Mouse (Mus musculus) hindbrain, embryonic 13.5 days (tissue): Measurements from ENCODE around the gene Fndc1. TPM values are rescaled to one million over a fixed set of nuclear protein-coding genes. Genes with fewer than 3 reads are reported as not detected.

ENCODE experiments used
- ATAC-seq: fragments of 200-750 bp; cut with Nextera tagmentation; 2 replicates; pipeline ENCODE4 v1.8.0; 2017; ENCODE audit warnings: moderate TSS enrichment; ENCODE audit not compliant: low FRiP score
- H3K27ac ChIP-seq: fragments of 300-500 bp; sonication (generic); 2 replicates; pipeline ENCODE4 v1.5.1; 2015; ENCODE audit warnings: inconsistent platforms, mild to moderate bottlenecking, moderate library complexity
- H3K27me3 ChIP-seq: fragments of 300-500 bp; sonication (generic); 2 replicates; pipeline ENCODE4 v1.6.1; 2015; ENCODE audit warnings: mild to moderate bottlenecking, inconsistent platforms
- H3K36me3 ChIP-seq: fragments of 300-500 bp; sonication (generic); 2 replicates; pipeline ENCODE4 v1.6.1; 2015; ENCODE audit warnings: mild to moderate bottlenecking, inconsistent platforms
- H3K4me1 ChIP-seq: fragments of 300-500 bp; sonication (generic); replicated peaks from 2 replicates; pipeline ENCODE4 v1.6.1; 2015; ENCODE audit warnings: inconsistent platforms
- H3K4me2 ChIP-seq: fragments of 300-500 bp; sonication (generic); 2 replicates; pipeline ENCODE4 v1.6.1; 2015; ENCODE audit warnings: inconsistent platforms, mild to moderate bottlenecking, moderate library complexity
- H3K4me3 ChIP-seq: fragments of 300-500 bp; sonication (generic); 2 replicates; pipeline ENCODE4 v1.5.1; 2015; ENCODE audit warnings: mild to moderate bottlenecking, inconsistent platforms
- H3K9ac ChIP-seq: fragments of 300-500 bp; sonication (generic); 2 replicates; pipeline ENCODE4 v1.6.1; 2015; ENCODE audit warnings: mild to moderate bottlenecking, inconsistent platforms
- H3K9me3 ChIP-seq: fragments of 300-500 bp; sonication (generic); 2 replicates; pipeline ENCODE4 v1.6.1; 2016; ENCODE audit warnings: inconsistent platforms
- WGBS: fragments of 180-500 bp; shearing (Covaris S2); methylation state at CpG from one replicate; pipeline ENCODE4 v1.1.7; 2015; 5-methylcytosine and 5-hydroxymethylcytosine counted together
- microRNA-seq: library from miRNA; unstranded; fragments of <30 nt; microRNA quantifications from one replicate; pipeline ENCODE4, GENCODE M21; 2016
- polyA plus RNA-seq: library from polyadenylated mRNA; unstranded; fragments of >200 nt; fragmentation: Nextera tagmentation; extraction: Ambion mirVana; gene quantifications from 2 replicates; pipeline ENCODE4 v1.2.1, GENCODE M21; 2015

The Fndc1 gene
- polyA plus RNA-seq, 1 experiment from 2014 or later: 4.7 TPM

DNA sequence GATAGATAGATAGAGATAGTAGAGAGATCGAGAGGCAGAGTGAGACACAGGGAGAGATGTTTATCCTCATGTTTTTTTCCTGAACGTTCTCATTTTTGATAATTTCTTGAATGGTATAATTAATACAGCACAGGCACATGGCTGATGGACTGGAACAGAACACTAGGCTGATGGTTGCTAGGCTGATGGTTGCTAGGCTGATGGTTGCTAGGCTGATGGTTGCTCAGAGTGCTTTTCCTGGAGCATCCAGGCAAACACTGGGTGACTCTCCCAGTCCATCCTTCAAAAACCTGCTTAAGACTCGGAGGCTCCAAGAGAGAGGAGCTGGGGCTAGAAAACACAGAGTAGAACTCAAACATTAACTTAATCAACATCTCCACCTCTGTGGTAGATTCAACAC lies 80.3 kb downstream of the Fndc1 start:
- no peak for ATAC-seq
- Histone ChIP-seq H3K36me3 (no peaks in the 10 kb centered on the region), H3K4me1 (0 out of 2 replicates have a peak, but pooled peaks cover 4% of the 10 kb centered on the region), H3K4me3 (no peak overlapping the region), H3K27ac (no peak overlapping the region), H3K9ac (no peak overlapping the region), H3K9me3 (no peaks in the 10 kb centered on the region), H3K27me3 (no peaks in the 10 kb centered on the region), H3K4me2 (no peak overlapping the region)
- 74% methylated on average over 3 of the region's 3 CpGs for WGBS

DNA sequence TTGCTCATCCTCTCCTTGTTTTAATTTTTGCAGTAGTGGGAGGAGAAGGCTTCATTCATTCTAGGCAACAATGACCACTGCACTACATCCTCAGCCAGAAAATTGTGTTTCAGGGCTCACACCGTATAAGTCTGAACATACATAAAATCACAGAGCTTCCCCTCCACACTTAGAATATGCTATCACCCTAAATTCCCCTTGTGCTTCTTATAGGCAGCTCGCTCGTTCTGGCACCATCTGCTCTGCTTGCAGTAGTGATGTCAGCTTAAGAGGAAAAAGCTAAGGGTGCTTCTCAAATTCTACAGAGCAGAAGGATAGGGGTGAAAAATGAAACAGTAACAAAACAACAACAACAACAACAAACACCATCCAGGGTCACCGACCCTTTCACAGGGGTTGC lies 82.1 kb downstream of the Fndc1 start:
- ATAC-seq: no peak
- H3K27ac ChIP-seq: no peak overlapping the region
- no peaks in the 10 kb centered on the region for H3K27me3 ChIP-seq
- H3K4me3 ChIP-seq: no peak overlapping the region
- no peak overlapping the region for H3K9ac ChIP-seq
- no peaks in the 10 kb centered on the region for H3K9me3 ChIP-seq
- H3K4me1 ChIP-seq: 0 out of 2 replicates have a peak, but pooled peaks cover 4% of the 10 kb centered on the region
- H3K4me2 ChIP-seq: no peak overlapping the region
- WGBS: 88% methylated on average over 4 of the region's 4 CpGs
- no peaks in the 10 kb centered on the region for H3K36me3 ChIP-seq

GRCm38 (mm10) chr17:7740988-7741387 lies 86.1 kb downstream of the Fndc1 start:
- Histone ChIP-seq H3K9me3 (no peaks in the 10 kb centered on the region), H3K9ac (no peak overlapping the region), H3K4me2 (no peak overlapping the region), H3K27me3 (no peaks in the 10 kb centered on the region), H3K27ac (no peak overlapping the region), H3K36me3 (no peaks in the 10 kb centered on the region), H3K4me1 (no peaks in the 10 kb centered on the region), H3K4me3 (no peak overlapping the region)
- WGBS: 29% methylated on average over 2 of the region's 2 CpGs
- no peak for ATAC-seq

DNA sequence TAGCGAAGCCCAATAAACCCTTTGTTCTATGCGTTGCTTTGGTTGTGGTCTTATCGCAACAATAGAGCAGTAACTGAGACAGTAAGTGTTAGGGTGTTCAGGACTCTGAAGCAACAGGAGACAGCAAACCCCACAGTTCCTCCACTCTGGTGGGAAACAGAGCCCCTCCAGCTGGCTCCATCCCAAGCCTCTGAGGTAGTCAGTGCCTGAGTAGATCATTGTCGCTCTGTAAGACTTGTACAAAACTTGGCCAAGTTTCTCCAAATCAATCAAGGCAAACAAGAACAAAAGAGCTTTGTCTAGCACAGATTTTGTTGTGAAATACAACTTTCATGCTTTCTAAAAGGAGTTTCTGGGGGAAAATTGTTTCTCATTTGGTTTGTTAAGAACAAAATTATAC lies 104.1 kb downstream of the Fndc1 start:
- Histone ChIP-seq H3K4me2 (no peak overlapping the region), H3K9ac (no peak overlapping the region), H3K27ac (no peak overlapping the region), H3K4me3 (no peak overlapping the region), H3K27me3 (no peaks in the 10 kb centered on the region), H3K9me3 (no peaks in the 10 kb centered on the region), H3K4me1 (no peaks in the 10 kb centered on the region), H3K36me3 (no peaks in the 10 kb centered on the region)
- WGBS: 84% methylated on average over 4 of the region's 4 CpGs
- no peak for ATAC-seq

GRCm38 (mm10) chr17:7718886-7719285 lies 108.2 kb downstream of the Fndc1 start:
- ATAC-seq: no peak
- no peaks in the 10 kb centered on the region for H3K27me3 ChIP-seq
- no peak overlapping the region for H3K9ac ChIP-seq
- H3K4me2 ChIP-seq: no peak overlapping the region
- no peaks in the 10 kb centered on the region for H3K4me1 ChIP-seq
- no peaks in the 10 kb centered on the region for H3K9me3 ChIP-seq
- no peak overlapping the region for H3K4me3 ChIP-seq
- H3K27ac ChIP-seq: no peak overlapping the region
- 80% methylated on average over 1 of the region's 1 CpGs for WGBS
- H3K36me3 ChIP-seq: no peaks in the 10 kb centered on the region

DNA sequence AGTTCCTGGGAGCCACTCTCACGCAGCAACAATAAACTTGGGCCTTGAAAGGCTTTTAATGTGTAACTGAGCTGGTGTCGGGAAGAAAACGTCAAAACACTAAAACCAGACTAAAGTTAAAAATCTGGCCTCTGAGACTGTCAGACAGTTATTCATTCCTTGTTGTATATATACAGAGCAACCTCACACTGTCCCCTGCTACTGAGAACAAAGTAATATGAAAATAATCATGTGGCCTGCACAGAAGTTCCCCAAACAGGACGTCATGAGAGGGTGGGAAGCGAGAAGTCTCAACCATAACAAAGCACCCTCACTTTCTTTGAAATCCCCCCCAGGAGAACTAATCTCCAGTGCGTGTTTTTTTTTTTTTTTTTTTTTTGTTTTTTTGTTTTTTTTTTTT lies 109.2 kb downstream of the Fndc1 start:
- H3K9ac ChIP-seq: no peak overlapping the region
- H3K4me2 ChIP-seq: no peak overlapping the region
- H3K4me1 ChIP-seq: no peaks in the 10 kb centered on the region
- H3K27me3 ChIP-seq: no peaks in the 10 kb centered on the region
- WGBS: 76% methylated on average over 6 of the region's 6 CpGs
- H3K9me3 ChIP-seq: no peaks in the 10 kb centered on the region
- H3K36me3 ChIP-seq: no peaks in the 10 kb centered on the region
- ATAC-seq: no peak
- no peak overlapping the region for H3K27ac ChIP-seq
- H3K4me3 ChIP-seq: no peak overlapping the region

GRCm38 (mm10) chr17:7713020-7713419 lies 114.1 kb downstream of the Fndc1 start:
- 79% methylated on average over 2 of the region's 2 CpGs for WGBS

GRCm38 (mm10) chr17:7707073-7707472 lies 120.0 kb downstream of the Fndc1 start:
- ATAC-seq: no peak
- WGBS: 73% methylated on average over 4 of the region's 4 CpGs
- H3K4me3 ChIP-seq: no peak overlapping the region
- H3K27ac ChIP-seq: no peak overlapping the region
- no peak overlapping the region for H3K4me2 ChIP-seq
- H3K4me1 ChIP-seq: no peaks in the 10 kb centered on the region
- no peak overlapping the region for H3K9ac ChIP-seq
- no peaks in the 10 kb centered on the region for H3K27me3 ChIP-seq
- H3K9me3 ChIP-seq: no peaks in the 10 kb centered on the region
- H3K36me3 ChIP-seq: no peaks in the 10 kb centered on the region

More at GRCm38 (mm10) chr17:7713020-7713419, 114.1 kb downstream of the Fndc1 start:
- no peak overlapping the region for H3K4me2 ChIP-seq
- no peaks in the 10 kb centered on the region for H3K4me1 ChIP-seq
- H3K36me3 ChIP-seq: no peaks in the 10 kb centered on the region
- no peaks in the 10 kb centered on the region for H3K9me3 ChIP-seq
- no peak overlapping the region for H3K9ac ChIP-seq
- H3K27ac ChIP-seq: no peak overlapping the region
- ATAC-seq: no peak
- H3K4me3 ChIP-seq: no peak overlapping the region
- H3K27me3 ChIP-seq: no peaks in the 10 kb centered on the region

GRCm38 (mm10) chr17:7690271-7690670 lies 136.8 kb downstream of the Fndc1 start:
- 88% methylated on average over 4 of the region's 4 CpGs for WGBS
- Histone ChIP-seq H3K9me3 (no peaks in the 10 kb centered on the region), H3K27me3 (no peaks in the 10 kb centered on the region), H3K4me1 (no peaks in the 10 kb centered on the region), H3K9ac (no peak overlapping the region), H3K36me3 (no peaks in the 10 kb centered on the region), H3K4me2 (no peak overlapping the region), H3K27ac (no peak overlapping the region), H3K4me3 (no peak overlapping the region)
- no peak for ATAC-seq

Small RNA genes within 50 kb of the gene (microRNA-seq; reads per million reads assigned to microRNA genes)
- not detected for gene Gm25872

Other genes with a start within 250 kb of the Fndc1 start
- 0.53 and 0.63 TPM in 2 replicates for gene Tagap, start 98.7 kb upstream of the Fndc1 start, polyA plus RNA-seq
- gene Rsph3a, start 118.3 kb upstream of the Fndc1 start, polyA plus RNA-seq: 69.8 and 77.4 TPM in 2 replicates